Mouse (Mus musculus) lung, embryonic 15.5 days (tissue): ENCODE measurements around the gene Pilrb1. TPM values are rescaled to one million over a fixed set of nuclear protein-coding genes. Genes with fewer than 3 reads are reported as not detected.

Experiments used
- ATAC-seq: fragments of 200-750 bp; cut with Nextera tagmentation; 2 replicates; pipeline ENCODE4 v1.8.0; 2017; ENCODE audit warnings: moderate number of reproducible peaks, borderline replicate concordance; ENCODE audit not compliant: low FRiP score, low TSS enrichment; ENCODE audit errors: extremely low read depth
- H3K27ac ChIP-seq: fragments of 300-500 bp; sonication (generic); 2 replicates; pipeline ENCODE4 v1.5.1; 2015; ENCODE audit warnings: moderate library complexity, mild to moderate bottlenecking, inconsistent platforms
- H3K27me3 ChIP-seq: fragments of 300-500 bp; sonication (generic); 2 replicates; pipeline ENCODE4 v1.6.1; 2015; ENCODE audit warnings: inconsistent platforms
- H3K36me3 ChIP-seq: fragments of 300-500 bp; sonication (generic); 2 replicates; pipeline ENCODE4 v1.6.1; 2015; ENCODE audit warnings: inconsistent platforms
- H3K4me1 ChIP-seq: fragments of 300-500 bp; sonication (generic); 2 replicates; pipeline ENCODE4 v1.6.1; 2015; ENCODE audit warnings: inconsistent platforms
- H3K4me2 ChIP-seq: fragments of 300-500 bp; sonication (generic); 2 replicates; pipeline ENCODE4 v1.6.1; 2015; ENCODE audit warnings: inconsistent platforms, mild to moderate bottlenecking, moderate library complexity
- H3K4me3 ChIP-seq: fragments of 300-500 bp; sonication (generic); 2 replicates; pipeline ENCODE4 v1.5.1; 2015; ENCODE audit warnings: mild to moderate bottlenecking, inconsistent platforms
- H3K9ac ChIP-seq: fragments of 300-500 bp; sonication (generic); 2 replicates; pipeline ENCODE4 v1.6.1; 2015; ENCODE audit warnings: inconsistent platforms
- H3K9me3 ChIP-seq: fragments of 300-500 bp; sonication (generic); 2 replicates; pipeline ENCODE4 v1.6.1; 2016; ENCODE audit warnings: inconsistent platforms
- WGBS: fragments of 180-500 bp; shearing (Covaris S2); methylation state at CpG from one replicate; pipeline ENCODE4 v1.1.7; 2015; 5-methylcytosine and 5-hydroxymethylcytosine counted together
- polyA plus RNA-seq: library from polyadenylated mRNA; unstranded; fragments of >200 nt; fragmentation: Nextera tagmentation; extraction: Ambion mirVana; gene quantifications from 2 replicates; pipeline ENCODE4 v1.2.1, GENCODE M21; 2015

Gene Pilrb1
- polyA plus RNA-seq, 1 experiment from 2014 or later: 0.76 TPM

DNA sequence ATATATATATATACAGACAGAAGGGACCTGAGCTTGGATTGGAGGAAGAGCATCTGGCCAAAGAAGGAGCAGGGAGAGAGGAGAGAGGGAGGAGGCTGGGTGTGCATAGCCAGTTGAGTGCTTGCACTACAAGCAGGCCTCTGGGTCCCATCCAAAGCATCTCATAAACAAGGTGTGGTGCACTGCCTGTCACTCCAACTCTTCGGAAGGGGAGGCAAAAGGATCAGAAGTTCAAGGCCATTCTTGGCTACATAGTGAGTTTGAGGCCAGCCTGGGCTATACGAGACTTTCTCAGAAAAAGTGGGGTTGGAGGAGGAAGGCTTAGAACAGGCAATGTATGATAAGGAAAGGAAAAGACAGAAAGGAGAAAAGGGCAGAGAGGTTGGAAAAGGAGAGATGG, 31.9 kb downstream of the Pilrb1 start:
- no peak for ATAC-seq
- Histone ChIP-seq H3K9ac (no peak overlapping the region), H3K27ac (no peak overlapping the region), H3K4me2 (no peak overlapping the region), H3K4me1 (no peaks in the 10 kb centered on the region), H3K9me3 (no peaks in the 10 kb centered on the region), H3K27me3 (no peaks in the 10 kb centered on the region), H3K4me3 (no peak overlapping the region), H3K36me3 (no peaks in the 10 kb centered on the region)
- 74% methylated on average over 2 of the region's 2 CpGs for WGBS

DNA sequence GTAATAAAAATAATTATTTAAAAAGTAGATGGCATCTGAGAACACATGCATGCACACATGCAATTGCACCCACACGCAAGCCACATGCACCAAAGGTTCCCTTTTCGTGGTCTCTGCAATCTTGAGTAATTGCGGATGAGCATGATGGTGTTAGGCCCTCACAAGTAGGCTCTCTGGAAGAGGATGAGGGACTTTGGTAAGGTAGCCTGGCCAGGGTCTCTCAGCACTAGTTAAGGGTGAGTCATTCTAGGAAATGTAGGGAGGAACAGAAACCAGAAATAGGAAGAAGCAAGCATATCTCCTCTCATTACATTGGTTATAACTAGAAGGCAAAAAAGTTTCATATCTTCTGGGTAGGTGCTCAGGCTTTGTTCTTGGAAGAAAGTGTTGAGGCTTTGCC, 32.9 kb downstream of the Pilrb1 start:
- H3K9ac ChIP-seq: no peak overlapping the region
- H3K36me3 ChIP-seq: no peaks in the 10 kb centered on the region
- H3K4me2 ChIP-seq: no peak overlapping the region
- no peak overlapping the region for H3K27ac ChIP-seq
- no peaks in the 10 kb centered on the region for H3K9me3 ChIP-seq
- H3K27me3 ChIP-seq: no peaks in the 10 kb centered on the region
- ATAC-seq: no peak
- H3K4me1 ChIP-seq: no peaks in the 10 kb centered on the region
- no peak overlapping the region for H3K4me3 ChIP-seq
- 89% methylated on average over 3 of the region's 3 CpGs for WGBS

DNA sequence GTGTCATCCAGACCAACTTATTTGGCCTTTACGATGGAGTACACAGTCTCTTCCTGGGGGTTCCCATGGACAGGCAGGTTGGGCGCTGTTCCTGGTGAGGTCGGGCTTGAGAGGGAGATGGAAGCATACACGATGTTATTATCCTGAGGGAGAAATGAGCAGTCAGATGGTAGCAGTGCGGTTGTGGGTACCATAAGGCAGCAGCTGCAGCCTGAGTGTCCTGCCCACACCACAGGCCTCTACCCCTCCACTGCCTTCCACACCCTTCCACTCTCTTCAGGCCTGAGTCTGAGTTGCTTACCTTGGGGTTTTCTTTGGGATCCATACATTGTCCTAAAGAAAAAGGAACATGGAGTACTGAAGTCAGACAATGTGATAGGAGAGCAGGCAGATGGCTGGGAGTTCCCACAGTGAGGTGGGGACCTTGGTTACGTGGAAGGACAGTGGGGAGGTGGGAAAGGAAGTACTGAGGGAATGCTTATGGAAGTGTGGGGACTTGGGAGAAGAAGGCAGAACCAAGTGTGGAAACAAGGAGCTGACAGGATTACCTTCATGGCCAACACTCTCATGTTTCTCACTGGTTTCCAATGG, 34.4 kb downstream of the Pilrb1 start:
- Histone ChIP-seq H3K9ac (no peak overlapping the region), H3K9me3 (no peaks in the 10 kb centered on the region), H3K4me3 (no peak overlapping the region), H3K27ac (no peak overlapping the region), H3K27me3 (no peaks in the 10 kb centered on the region), H3K4me2 (no peak overlapping the region), H3K36me3 (no peaks in the 10 kb centered on the region), H3K4me1 (no peaks in the 10 kb centered on the region)
- 87% methylated on average over 6 of the region's 6 CpGs for WGBS
- no peak for ATAC-seq

DNA sequence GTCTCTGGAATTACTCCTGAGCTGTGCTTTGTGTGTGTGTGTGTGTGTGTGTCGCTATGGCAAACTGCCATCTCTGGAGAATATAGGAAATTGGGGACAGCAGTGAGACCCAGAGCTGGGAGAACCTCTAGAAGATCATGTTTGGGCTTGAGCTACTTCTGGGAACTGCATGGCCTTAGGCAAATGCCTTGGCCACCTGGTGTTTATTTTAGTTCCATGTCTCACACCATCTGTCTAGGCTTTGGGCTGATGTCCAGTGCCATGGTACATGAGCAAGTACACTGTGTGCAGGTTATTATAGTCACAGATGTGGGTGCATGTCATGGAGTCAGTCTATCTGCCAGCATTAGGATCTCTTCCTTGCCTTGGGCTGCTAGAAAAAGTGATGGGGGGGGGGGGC, 35.3 kb downstream of the Pilrb1 start:
- WGBS: 81% methylated on average over 1 of the region's 1 CpGs
- Histone ChIP-seq H3K4me2 (no peak overlapping the region), H3K4me1 (no peaks in the 10 kb centered on the region), H3K9me3 (no peaks in the 10 kb centered on the region), H3K27ac (no peak overlapping the region), H3K36me3 (no peaks in the 10 kb centered on the region), H3K4me3 (no peak overlapping the region), H3K9ac (no peak overlapping the region), H3K27me3 (no peaks in the 10 kb centered on the region)
- no peak for ATAC-seq

DNA sequence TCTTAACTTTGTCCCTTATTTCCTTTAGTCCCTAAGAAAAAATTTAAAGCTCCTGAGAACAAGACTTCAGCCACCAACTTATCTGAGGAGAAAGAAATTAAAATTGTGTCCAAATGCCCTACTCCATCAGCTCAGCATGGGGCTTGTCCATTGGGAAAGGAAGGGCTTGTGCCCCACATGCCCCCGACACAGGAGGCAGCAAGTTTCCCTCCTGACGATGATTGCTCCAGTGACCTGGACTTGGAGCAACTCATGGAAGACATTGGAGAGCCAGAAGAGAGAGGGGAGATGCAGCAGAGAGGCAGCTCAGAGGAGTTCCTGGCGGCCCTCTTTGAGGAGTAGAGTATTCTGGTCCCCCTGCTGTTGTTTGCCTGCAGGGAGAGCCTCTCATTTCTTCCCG, 35.8 kb downstream of the Pilrb1 start:
- H3K27me3 ChIP-seq: no peaks in the 10 kb centered on the region
- no peaks in the 10 kb centered on the region for H3K4me1 ChIP-seq
- no peak overlapping the region for H3K27ac ChIP-seq
- no peaks in the 10 kb centered on the region for H3K9me3 ChIP-seq
- H3K4me2 ChIP-seq: no peak overlapping the region
- H3K4me3 ChIP-seq: no peak overlapping the region
- ATAC-seq: no peak
- WGBS: 56% methylated on average over 4 of the region's 4 CpGs
- no peak overlapping the region for H3K9ac ChIP-seq
- H3K36me3 ChIP-seq: no peaks in the 10 kb centered on the region

DNA sequence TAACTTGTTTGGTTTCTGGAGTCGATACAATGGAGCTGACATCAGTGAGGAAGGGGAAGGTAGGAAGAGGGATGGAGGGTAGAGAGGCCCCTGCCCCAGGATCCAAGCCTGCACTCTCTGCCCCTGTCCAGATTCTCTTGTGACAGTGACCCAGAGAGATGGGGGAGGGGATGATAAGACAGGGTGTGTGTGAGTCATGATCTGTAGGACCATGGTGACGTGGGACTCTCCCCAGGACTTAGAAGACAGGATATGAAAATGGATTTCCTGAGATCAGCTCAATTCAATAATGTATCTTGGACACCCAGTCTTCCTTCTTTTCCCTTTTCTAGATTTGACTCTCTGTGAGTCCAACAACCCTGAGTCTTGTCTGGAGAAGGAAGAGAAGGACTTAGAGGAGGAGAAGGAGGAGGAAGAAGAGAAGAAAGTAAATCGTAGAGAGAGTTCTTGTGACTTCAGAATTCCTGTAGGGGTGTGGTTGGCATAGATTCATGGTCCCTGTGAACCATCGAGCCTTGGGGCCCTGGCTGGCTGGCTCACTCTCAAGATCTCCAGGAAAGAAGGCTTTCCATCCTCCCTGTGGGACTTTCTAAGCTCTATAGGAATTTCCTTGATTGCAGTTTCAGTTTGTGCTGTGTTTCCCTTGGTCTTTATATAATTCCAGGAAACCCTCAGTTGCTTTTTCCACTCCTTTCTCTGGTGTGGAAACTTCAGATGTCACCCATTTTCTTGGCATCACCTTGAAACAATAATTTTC, 40.3 kb downstream of the Pilrb1 start:
- H3K9ac ChIP-seq: no peak overlapping the region
- no peak overlapping the region for H3K27ac ChIP-seq
- H3K4me2 ChIP-seq: no peak overlapping the region
- H3K4me1 ChIP-seq: no peaks in the 10 kb centered on the region
- no peaks in the 10 kb centered on the region for H3K36me3 ChIP-seq
- no peak for ATAC-seq
- no peaks in the 10 kb centered on the region for H3K27me3 ChIP-seq
- WGBS: 36% methylated on average over 4 of the region's 4 CpGs
- no peak overlapping the region for H3K4me3 ChIP-seq
- no peaks in the 10 kb centered on the region for H3K9me3 ChIP-seq

DNA sequence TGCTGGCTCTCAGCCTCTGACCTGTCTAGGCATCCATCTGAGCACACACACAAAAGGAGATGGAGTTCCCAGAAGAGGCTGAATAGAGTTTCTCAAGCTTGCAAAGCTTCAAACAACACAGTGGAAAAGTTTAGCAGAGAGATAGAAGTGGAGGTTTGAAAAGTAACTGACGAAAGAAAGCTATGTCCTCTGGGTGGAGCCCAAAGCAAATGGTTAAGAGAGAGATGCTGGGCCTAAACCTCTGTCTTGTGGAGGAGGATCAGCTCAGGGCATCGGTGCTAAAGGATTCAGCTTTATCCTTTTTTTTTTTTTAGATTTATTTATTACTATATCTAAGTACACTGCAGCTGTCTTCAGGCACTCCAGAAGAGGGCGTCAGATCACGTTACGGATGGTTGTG, 49.6 kb downstream of the Pilrb1 start:
- H3K36me3 ChIP-seq: no peaks in the 10 kb centered on the region
- H3K9ac ChIP-seq: no peak overlapping the region
- ATAC-seq: no peak
- H3K4me1 ChIP-seq: no peaks in the 10 kb centered on the region
- H3K27ac ChIP-seq: no peak overlapping the region
- 92% methylated on average over 5 of the region's 5 CpGs for WGBS
- H3K4me2 ChIP-seq: no peak overlapping the region
- H3K27me3 ChIP-seq: no peaks in the 10 kb centered on the region
- no peak overlapping the region for H3K4me3 ChIP-seq
- H3K9me3 ChIP-seq: no peaks in the 10 kb centered on the region

DNA sequence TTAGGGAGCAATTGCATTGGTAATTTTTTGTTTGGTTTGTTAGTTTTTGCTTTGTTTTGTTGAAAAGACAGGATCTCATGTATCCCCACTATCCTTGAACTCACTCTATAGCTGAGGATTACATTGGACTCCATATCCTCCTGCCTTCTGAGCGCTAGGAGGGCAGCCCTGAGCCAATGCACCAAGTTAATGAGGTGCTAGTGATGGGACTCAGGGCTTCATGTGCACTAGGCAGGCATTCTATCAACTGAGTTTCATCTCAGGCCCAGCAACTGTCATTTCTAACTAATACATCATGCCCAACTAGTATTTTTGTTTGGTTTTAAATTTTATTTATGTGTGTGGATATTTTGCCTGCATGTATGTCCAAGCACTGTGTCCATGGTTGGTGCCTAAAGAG, 51.7 kb downstream of the Pilrb1 start:
- Histone ChIP-seq H3K9ac (no peak overlapping the region), H3K27ac (no peak overlapping the region), H3K4me2 (no peak overlapping the region), H3K4me1 (no peaks in the 10 kb centered on the region), H3K36me3 (no peaks in the 10 kb centered on the region), H3K4me3 (no peak overlapping the region), H3K9me3 (no peaks in the 10 kb centered on the region), H3K27me3 (no peaks in the 10 kb centered on the region)
- 32% methylated on average over 1 of the region's 1 CpGs for WGBS
- no peak; the same call in 1 of the 2 replicates for ATAC-seq

Other genes with a start within 250 kb of the Pilrb1 start
- gene Pcolce, start 244.3 kb downstream of the Pilrb1 start, polyA plus RNA-seq: 130 TPM in 2 replicates
- gene Fbxo24, start 229.1 kb downstream of the Pilrb1 start, polyA plus RNA-seq: 0.08 and 0.21 TPM in 2 replicates
- gene Lrch4, start 229.0 kb downstream of the Pilrb1 start, polyA plus RNA-seq: 35.7 and 37.1 TPM in 2 replicates
- gene Gm20605, start 228.9 kb downstream of the Pilrb1 start, polyA plus RNA-seq: 9.4 and 9.6 TPM in 2 replicates
- gene Sap25, start 216.8 kb downstream of the Pilrb1 start, polyA plus RNA-seq: 6.5 and 8.3 TPM in 2 replicates
- 0.06 TPM in 1 of 2 replicates, not detected in the other for gene Irs3, start 212.4 kb downstream of the Pilrb1 start, polyA plus RNA-seq
- 15.5 and 16.7 TPM in 2 replicates for gene Agfg2, start 173.4 kb downstream of the Pilrb1 start, polyA plus RNA-seq
- 1.6 and 1.8 TPM in 2 replicates for gene Nyap1, start 116.5 kb downstream of the Pilrb1 start, polyA plus RNA-seq
- gene Tsc22d4, start 112.4 kb downstream of the Pilrb1 start, polyA plus RNA-seq: 136 and 150 TPM in 2 replicates
- gene Ppp1r35, start 79.3 kb downstream of the Pilrb1 start, polyA plus RNA-seq: 33.7 and 33.9 TPM in 2 replicates
- gene Mepce, start 70.5 kb downstream of the Pilrb1 start, polyA plus RNA-seq: 11.5 and 12.3 TPM in 2 replicates
- gene Zcwpw1, start 70.3 kb downstream of the Pilrb1 start, polyA plus RNA-seq: 23.1 and 28.2 TPM in 2 replicates
- gene Pilra, start 21.8 kb downstream of the Pilrb1 start, polyA plus RNA-seq: 3.4 and 4.0 TPM in 2 replicates
- 0.83 and 1.1 TPM in 2 replicates for gene Pilrb2, start 13.7 kb upstream of the Pilrb1 start, polyA plus RNA-seq
- gene Cyp3a13, start 63.5 kb upstream of the Pilrb1 start, polyA plus RNA-seq: 0.33 and 0.37 TPM in 2 replicates
- gene Gjc3, start 105.0 kb upstream of the Pilrb1 start, polyA plus RNA-seq: 0.10 and 0.12 TPM in 2 replicates
- gene Azgp1, start 123.4 kb upstream of the Pilrb1 start, polyA plus RNA-seq: 0.17 TPM in 1 of 2 replicates, not detected in the other
- gene Smok3a, start 163.2 kb upstream of the Pilrb1 start, polyA plus RNA-seq: not detected in 2 replicates
- gene Smok3b, start 163.3 kb upstream of the Pilrb1 start, polyA plus RNA-seq: not detected in 2 replicates
- gene Smok3c, start 195.1 kb upstream of the Pilrb1 start, polyA plus RNA-seq: not detected in 2 replicates
- gene Zkscan1, start 227.0 kb upstream of the Pilrb1 start, polyA plus RNA-seq: 15.8 and 16.6 TPM in 2 replicates